Mouse (Mus musculus) heart, postnatal 14 days (tissue): ENCODE results near the gene Rnpepl1. TPM values are rescaled to one million over a fixed set of nuclear protein-coding genes. Genes with fewer than 3 reads are reported as not detected.

ENCODE experiments used
- DNase-seq, 2 experiments: peaks; one replicate each; pipeline ENCODE4 v3.0.0; 2021 to 2022
- intact Hi-C: fragments of 180-260 bp; cut with DNase I; formaldehyde crosslinking; loops from one replicate; pipeline ENCODE4 v1.15.1; 2025
- long read RNA-seq, 2 experiments: library from polyadenylated mRNA; stranded (forward); transcript quantifications; one replicate each; pipeline ENCODE4 v2.0.0; 2021
- total RNA-seq, 2 experiments: library from RNA; stranded (reverse); gene quantifications; 2 replicates each; pipeline ENCODE4 v1.2.3; 2021

Rnpepl1 gene
- total RNA-seq = 10 to 100 TPM; 68.3 to 76.0 TPM
- long read RNA-seq, experiment 1, transcript Rnpepl1-201 (11 exons, 3,337 nt) = major isoform, 60 of 120 reads
- long read RNA-seq, experiment 1, partial matches to known transcripts = 41 of 120 reads
- long read RNA-seq, experiment 1, other reads (novel, unspliced or antisense) = 19 of 120 reads
- long read RNA-seq, experiment 2, transcript Rnpepl1-201 (11 exons, 3,337 nt) = major isoform, 85 of 135 reads
- long read RNA-seq, experiment 2, partial matches to known transcripts = 30 of 135 reads
- long read RNA-seq, experiment 2, other reads (novel, unspliced or antisense) = 20 of 135 reads

- peak; percentile 86 to 91 for DNase-seq
- intact Hi-C loops = loop anchor here (2.0 kb wide), 1 partner anchor 22 kb away; no protein-coding TSS in a partner anchor
Measured at GRCm38 (mm10) chr1:92910239-92910885, at the start of gene Rnpepl1. Gene Rnpepl1 (plus strand): TSS chr1:92910783.

- intact Hi-C loops = no loop called here
- no peak for DNase-seq
Measured at GRCm38 (mm10) chr1:92861503-92861902, 49.1 kb upstream of the Rnpepl1 start.

DNA sequence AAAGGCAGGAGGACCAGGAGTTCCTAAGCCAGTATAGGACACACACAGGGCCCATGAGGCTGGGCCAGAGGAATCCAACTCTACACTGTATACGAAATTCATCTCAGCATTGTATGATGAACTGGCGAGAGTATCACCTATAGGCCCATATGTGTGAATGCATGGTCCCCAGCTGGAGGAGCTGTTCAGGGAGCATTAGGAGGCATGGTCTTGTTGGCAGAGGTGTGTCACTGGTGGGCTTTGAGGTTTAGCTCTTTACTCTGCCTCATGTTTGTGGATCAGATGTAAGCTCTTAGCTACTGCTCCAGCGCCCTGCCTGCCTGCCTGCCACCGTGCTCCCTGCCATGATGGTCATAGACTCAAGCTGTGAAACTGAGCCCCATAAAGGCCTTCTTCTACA lies 47.3 kb upstream of the Rnpepl1 start:
- intact Hi-C loops = no loop called here
- no peak for DNase-seq

GRCm38 (mm10) chr1:92866170-92866569 lies 44.4 kb upstream of the Rnpepl1 start:
- no peak for DNase-seq
- intact Hi-C loops = no loop called here

GRCm38 (mm10) chr1:92869985-92870384 lies 40.6 kb upstream of the Rnpepl1 start:
- intact Hi-C loops = no loop called here

GRCm38 (mm10) chr1:92872666-92873065 lies 37.9 kb upstream of the Rnpepl1 start:
- intact Hi-C loops = no loop called here

More at GRCm38 (mm10) chr1:92869985-92870384, 40.6 kb upstream of the Rnpepl1 start:
- no peak for DNase-seq

GRCm38 (mm10) chr1:92874011-92874410 lies 36.6 kb upstream of the Rnpepl1 start:
- no peak for DNase-seq
- intact Hi-C loops = no loop called here

More at GRCm38 (mm10) chr1:92872666-92873065, 37.9 kb upstream of the Rnpepl1 start:
- DNase-seq = no peak

DNA sequence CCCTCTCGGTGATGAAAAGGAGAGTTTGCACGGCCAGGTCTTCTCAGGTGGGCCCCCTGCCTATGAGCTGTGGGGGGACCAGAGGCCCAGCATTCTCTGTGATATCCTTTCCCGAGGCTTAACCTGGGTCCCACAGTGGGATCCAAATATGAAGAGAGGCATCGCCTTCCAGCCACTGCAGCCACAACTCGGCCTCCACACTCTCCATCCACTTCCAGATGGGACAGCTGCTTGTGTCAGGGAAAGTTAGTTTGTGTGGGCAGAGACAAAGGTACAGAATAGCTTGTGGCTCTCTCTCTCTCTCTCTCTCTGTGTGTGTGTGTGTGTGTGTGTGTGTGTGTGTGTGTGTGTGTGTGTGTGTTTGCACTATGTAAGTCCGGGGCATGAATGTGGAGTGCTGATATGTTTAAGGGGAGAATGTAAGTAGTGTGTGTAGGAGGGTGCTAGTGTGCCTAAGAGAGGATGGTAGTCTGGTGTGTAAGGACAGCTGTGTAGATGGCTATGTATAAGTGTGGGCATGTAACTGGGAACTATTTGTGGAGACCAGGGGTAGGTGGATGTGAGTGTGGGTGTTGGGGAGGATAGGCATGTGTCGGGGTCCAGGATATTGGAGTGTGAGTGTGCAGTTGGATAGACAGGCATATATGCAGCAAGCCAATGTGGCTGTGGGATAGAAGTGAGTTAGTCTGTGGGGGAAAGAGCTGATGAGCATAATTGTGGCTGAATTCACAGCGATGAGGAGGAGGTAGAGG lies 35.0 kb upstream of the Rnpepl1 start:
- no peak for DNase-seq
- intact Hi-C loops = no loop called here

DNA sequence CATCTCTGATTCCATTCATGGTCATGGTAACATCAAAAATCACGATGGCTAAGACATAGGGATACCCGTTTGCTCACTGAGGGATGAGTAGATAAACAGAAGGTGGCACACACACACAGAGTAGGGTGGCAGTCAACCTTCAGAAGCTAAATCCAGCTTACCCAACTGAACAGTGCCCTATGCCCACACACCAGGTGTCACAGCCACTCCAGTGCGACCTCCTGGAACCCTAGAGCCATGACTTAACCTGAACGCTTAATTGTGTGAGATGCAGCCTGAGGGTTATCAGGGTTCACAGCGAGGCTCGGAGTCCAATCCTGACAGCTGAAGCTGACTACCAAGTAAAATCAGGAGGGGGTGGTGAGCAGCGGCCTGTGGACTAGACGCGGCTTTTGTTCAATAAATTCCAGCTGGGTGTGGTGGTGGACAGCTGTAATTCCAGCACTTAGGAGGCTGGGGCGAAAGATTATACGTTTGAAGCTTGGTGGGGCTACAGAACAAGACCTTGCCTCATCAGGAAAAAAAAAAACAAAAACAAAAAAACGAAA lies 33.1 kb upstream of the Rnpepl1 start:
- DNase-seq = no peak
- intact Hi-C loops = no loop called here

GRCm38 (mm10) chr1:92878066-92878741 lies 32.4 kb upstream of the Rnpepl1 start:
- intact Hi-C loops = no loop called here
- DNase-seq = no peak

- no peak for DNase-seq
- intact Hi-C loops = no loop called here
Measured at GRCm38 (mm10) chr1:92879266-92879665, 31.3 kb upstream of the Rnpepl1 start.

DNA sequence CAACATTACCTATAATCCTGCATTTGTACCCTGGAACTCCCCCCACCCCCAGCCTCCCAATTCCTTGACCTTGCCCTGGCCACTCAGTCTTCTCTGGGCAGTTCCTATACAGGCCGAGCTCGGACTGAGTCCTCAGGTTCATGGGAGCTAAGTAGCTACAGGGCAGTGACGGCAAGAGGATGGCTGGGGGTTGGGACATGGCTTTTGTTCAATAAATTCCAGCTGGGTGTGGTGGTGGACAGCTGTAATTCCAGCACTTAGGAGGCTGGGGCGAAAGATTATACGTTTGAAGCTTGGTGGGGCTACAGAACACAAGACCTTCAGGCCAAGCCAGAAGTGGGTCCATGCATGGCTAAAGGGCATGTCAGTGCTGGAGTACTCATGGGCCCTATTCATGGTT lies 30.5 kb upstream of the Rnpepl1 start:
- DNase-seq = no peak
- intact Hi-C loops = no loop called here

GRCm38 (mm10) chr1:92881982-92882381 lies 28.6 kb upstream of the Rnpepl1 start:
- intact Hi-C loops = no loop called here
- no peak for DNase-seq

DNA sequence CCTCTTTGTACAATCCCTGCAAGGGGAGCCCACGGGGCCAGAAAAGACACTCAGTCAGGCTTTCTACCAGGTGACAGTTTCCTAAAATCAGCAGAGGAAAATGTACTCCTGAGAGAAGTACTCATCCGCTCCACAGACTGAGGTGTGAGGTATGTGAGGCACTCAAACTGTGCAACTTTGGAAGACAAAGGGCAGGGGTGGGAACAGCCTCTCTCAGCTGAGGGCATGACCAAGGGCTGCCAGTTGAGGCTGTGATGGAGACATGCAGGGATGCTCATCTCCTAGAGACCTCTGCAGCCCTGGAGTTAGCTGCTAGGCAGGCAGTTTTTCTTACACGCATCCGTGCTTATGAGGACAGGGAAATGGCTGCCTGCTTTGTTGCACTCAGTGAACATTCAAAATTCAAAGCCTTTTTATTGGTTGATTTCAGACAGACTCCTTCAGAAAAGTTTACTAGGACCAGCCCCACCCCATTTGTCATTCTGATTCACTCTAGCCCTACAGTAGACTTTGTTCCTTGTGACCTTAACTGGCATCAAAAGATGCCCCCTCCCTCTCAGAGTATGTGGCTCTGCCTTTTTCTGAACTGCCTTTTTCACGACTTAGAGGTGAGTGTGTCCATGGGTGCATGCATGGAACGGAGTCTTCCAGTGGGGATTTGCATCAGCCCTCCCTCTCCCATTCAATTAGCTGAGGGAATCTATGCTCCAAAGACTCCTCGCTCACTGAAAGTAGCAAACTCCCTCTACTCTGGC lies 21.5 kb upstream of the Rnpepl1 start:
- intact Hi-C loops = no loop called here
- DNase-seq = no peak

GRCm38 (mm10) chr1:92892791-92893190 lies 17.8 kb upstream of the Rnpepl1 start:
- intact Hi-C loops = no loop called here

GRCm38 (mm10) chr1:92893896-92894295 lies 16.7 kb upstream of the Rnpepl1 start:
- intact Hi-C loops = no loop called here
- DNase-seq = no peak

More at GRCm38 (mm10) chr1:92892791-92893190, 17.8 kb upstream of the Rnpepl1 start:
- no peak for DNase-seq

- intact Hi-C loops = loop anchor here (5.0 kb wide), 1 partner anchor 198 kb away; no protein-coding TSS in a partner anchor
- peak; percentile 73 to 80 for DNase-seq
Measured at GRCm38 (mm10) chr1:92895089-92895488, 15.5 kb upstream of the Rnpepl1 start.

- intact Hi-C loops = no loop called here
- DNase-seq = peak; percentile 39 to 55
Measured at GRCm38 (mm10) chr1:92902786-92903185, 7.8 kb upstream of the Rnpepl1 start, which contains the start of gene Ankmy1. Gene Ankmy1 (minus strand): TSS chr1:92902906.

DNA sequence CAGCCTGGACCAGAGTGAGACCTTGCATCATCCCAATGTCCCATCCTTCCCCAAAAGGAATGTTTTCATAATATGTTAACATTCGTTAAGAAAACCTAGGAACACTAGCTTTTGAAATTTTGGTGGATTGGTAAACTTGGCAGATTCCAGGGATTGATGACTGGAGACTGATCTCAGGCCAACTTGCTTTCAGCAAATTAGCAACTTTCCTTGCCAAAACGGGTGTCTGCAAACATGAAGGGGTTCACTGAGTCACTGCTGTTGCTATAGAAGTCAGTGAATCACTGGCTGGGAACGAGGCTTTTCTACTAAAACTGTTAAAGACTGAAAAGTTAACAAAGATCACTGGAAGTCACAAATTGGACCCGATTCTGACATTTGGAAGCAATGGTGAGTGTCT lies 7.0 kb upstream of the Rnpepl1 start:
- intact Hi-C loops = no loop called here

More for the DNA sequence above, 7.0 kb upstream of the Rnpepl1 start:
- DNase-seq = no peak
